Mouse (Mus musculus) cerebellum, adult 8-10 months (tissue): Measurements from ENCODE around the gene Timm10b.

Source experiments
- DNase-seq: peaks from one replicate; pipeline ENCODE4 v3.0.0; 2022

Timm10b gene

DNA sequence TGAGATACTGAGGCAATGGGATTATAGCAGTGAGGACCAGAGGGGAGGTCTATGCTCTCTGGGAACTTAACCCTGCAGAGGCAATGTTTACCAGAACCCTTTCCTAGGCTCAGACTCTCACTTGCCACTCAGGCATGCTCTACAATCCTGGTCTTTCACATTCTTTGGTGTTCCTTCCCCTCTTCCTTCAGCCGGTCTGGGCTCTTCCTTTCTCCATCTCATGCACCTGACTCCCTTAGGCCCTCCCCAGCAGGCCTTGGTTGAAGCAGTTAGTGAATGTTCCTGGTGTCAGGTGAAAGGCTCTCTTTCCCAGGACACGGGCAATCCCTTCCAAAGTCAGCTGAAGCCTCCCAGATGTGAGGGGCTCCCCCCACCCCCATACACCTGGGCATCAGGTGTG, at the start of gene Timm10b:
Timm10b (plus strand) TSS at position 301 of the 400 bp plus-strand sequence.
- DNase-seq = no peak

DNA sequence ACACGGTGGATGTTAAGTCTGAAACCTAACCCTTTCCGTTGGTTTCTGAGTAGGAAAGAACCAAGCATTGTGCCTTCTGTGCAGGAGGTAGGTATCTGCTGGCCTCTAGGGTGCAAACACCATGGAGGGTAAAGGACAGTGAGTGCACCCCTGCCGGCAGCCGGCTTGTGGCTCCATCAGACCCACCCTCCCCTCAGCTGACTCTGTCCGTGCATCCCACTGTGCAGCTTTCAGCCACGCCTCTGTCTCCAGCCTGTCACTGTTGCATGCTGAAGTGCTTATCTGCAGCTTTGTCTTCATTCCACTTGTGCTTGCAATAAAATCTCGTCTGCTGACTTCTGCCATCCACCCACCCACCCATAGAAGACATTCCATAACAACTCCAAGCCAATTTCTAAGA, 49.8 kb upstream of the Timm10b start:
- no peak for DNase-seq

DNA sequence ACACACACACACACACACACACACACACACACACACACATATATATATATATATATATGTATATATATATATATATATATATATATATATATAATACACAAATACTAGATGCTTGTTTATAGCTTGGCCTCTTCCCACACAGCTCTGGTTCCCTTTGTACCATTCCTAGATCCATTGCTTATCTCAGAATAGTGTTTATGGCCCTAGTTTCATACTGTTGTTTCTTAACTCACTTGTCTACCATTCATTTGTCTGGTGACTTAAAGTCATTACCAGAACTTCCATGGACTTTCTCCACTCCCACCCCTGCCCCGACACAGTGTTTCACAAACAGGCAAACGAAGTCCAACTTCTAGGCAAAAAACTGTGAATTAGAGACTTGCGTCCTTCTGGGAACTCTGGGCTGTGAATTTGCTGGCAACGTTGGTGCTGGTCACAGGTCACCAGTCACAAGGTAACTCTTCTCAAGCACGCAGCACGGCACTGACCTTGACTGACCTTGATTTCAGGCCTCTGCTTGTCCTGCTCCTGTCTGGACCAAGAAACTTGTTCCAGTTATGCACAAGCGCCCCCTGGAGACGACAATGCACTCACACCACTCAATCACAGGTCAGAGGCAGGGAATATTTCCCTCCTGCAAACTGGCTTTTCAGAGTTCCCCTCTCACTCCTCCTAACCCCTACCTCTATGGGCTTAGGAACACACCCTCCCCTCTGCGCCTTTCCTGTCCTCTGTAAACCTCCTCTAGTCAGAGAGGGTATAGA, 36.8 kb upstream of the Timm10b start:
- peak; percentile 79 for DNase-seq

DNA sequence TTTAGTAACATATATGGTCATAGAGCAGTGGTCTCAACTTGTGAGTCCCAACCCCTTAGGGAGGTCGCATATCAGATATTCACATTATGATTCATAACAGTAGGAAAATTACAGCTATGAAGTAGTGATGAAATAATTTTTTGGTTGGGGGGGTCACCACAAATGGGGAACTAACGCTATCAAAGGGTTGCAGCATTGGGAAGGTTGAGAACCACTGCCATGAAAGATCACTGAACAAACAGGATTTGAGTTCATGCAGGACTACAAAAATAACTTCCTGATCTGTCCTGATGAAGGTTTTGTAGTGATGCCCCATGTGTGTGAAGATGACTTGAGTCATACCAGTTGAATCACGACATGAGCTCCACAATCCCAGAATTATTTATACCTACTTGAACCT, 31.4 kb upstream of the Timm10b start:
- no peak for DNase-seq

DNA sequence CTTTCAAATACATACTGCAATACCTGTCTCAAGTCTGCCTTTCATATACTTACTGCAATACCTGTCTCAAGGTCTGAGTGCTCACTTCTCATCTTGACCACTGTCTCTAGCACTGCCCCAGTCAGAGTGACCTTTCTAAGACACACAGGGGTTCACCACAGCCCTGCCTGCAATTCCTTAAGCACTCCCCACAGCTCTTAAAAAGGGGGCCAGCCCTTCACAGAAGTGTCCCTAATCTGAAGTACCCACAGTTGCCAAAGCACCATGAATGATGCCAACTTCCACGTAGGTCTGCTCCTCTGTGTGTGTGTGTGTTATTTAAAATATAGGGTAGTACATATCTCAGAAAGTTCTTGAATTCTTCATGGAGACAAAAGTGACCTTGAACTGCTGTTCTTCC, 28.1 kb upstream of the Timm10b start:
- no peak for DNase-seq

DNA sequence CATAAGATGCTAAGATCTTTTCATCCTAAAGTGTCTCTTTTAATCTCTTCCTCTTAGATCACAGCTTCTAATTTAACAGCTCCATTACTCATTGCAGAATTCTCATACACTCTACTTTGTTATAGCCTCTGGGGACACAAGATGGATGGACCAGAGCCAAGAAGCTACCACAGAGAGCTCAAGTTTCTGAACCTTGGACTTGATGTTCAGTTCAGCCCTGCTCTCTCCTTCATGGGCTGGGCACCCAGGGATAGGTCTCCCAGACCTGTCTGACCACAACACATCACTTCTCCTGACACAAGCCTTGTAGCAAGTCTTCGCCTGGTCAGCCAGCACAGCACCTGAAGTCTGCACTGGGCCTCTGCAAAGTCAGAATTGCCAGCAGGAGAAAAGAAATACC, 25.5 kb upstream of the Timm10b start:
- no peak for DNase-seq

DNA sequence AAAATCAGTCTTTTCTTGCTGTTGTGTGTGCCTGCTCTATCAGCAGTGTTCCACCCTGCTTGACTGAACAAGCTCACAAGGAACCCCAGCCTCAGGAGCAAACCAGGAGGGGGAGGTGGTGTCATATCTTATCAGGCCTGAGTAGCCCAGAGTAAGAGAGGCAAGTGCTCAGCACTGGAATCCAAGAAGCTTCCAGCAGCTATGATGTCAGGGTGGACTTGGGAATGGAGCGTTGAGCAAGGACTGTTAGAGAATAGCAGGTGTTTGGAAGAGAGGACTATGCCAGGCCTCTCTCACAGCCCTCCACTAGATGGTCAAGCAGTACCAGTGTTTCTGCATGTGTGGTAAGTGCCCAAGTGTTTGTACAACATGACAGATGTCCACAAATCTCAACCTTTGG, 24.1 kb upstream of the Timm10b start:
- DNase-seq = no peak

DNA sequence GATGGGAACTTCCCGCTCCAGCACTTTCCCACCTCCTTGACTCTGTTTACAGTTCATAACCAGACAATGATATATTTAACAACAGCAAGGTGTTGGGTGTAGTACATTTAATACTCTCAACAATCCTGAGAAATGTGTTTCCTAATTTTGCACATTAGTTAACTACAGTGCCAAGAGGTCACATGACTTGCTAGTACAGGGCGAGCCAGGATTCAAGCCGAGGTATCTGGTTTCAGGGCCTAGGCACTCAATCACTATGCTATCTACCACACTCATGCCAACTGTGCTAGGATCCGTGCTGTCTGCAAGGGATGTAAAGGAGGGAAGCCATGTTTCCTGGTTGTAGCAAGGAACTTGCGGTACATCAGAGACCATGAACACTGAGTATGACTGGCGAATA, 23.3 kb upstream of the Timm10b start:
- DNase-seq = no peak

DNA sequence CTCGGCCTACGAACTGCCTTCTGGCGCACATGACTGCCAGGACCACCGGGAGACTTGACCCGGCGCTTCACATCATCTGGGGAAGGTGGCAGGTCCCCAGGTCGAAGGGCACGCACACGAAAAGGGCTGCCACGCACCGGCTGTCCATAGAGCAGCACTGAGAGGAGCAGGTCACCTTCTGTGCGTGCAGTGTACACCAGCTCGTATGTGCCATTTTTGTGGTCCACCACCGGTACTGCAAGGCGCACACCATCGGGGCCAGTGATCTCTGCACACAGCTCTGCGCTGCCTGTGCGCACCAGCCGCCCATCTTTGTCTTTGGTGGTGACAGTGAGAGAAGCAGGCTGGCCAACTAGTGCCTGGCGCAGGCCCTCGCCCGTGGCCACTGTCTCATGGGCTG, 22.0 kb upstream of the Timm10b start:
- no peak for DNase-seq

DNA sequence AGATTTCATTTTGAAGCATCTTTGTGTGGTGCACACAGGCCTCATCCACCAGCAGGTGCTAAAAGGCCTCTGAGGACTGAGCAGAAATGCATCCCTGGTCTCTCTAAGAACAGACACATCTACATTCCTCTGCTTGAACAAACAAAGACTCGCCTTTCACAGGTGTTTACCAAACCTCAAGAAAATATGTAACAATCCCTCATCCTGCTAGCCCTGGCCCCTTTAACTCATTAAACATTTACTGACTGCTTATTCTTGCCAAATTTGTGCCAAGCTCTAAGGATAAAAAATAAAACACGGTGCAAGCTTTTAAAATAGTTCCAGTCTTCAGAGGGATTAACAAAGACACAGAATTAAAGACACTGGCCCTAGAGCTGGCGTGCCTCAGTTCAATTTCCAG, 20.2 kb upstream of the Timm10b start:
- DNase-seq = no peak

DNA sequence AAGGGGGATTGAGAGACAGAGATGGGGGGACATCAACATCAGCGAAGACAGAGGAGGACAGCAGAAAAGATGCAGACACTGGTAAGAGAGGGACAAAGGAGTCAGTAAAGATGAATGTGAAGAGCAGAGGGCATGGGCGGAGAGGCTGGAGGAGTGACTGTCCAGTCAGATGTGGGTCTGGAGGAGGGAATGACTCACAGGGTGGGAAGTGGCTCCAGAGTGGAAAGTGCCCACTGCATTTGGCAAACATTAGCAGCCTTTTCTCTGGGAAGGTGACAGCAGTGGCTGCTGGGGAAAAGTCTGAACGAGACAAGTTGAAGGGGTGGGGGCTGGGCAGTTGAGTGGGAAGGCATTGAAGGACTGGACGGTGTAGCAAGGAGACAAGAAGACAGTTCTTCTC, 18.8 kb upstream of the Timm10b start:
- no peak for DNase-seq

DNA sequence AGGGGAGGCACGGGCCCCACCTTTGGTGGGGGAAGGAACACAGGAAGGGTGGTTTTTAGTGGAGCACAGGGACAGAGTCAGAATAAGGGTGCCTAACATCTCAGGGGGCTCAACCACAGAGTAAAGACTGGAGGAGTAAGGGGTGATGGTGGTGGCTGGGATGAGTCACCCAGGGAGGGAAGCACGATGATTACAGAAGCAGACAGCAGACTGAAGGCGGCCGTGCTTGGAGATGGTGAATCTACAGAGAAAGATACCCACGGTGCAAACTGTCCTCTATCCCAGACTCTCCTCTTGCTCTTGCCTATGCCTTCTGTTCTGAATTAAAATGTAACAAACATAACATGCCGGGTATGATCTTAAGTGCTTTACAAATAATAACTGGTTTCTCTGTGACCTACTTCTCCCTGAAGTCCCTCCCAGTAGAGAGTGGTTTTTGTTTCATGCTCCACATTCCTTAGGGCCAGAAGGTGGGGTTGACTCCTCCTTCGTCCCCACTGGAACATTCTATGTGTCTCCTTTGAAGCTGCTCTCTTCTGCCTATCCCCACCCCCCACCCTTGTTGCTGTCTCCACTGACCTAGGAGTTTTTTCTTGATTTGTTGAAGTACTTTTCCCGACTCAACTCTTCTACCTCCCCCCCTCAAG, 18.1 kb upstream of the Timm10b start:
- DNase-seq = no peak

DNA sequence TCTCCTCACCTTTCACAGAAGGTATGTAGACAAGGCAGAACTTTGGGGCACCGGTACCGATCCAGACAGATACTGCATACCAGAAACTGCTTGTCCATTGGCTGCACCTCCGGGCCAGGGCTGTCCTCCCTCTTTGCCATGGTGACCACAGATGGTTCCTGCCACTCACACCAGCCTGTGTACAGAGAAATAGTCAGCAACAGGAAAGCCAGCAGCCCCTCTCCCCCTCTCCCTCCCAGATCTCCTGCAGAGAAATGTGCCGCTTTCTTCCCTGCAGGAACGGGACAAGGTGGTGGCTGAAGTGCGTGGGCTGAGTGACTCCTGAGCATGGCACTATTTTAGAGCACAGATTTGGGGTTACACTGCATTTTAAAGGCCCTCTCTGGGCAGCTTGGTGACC, 14.5 kb upstream of the Timm10b start:
- DNase-seq = peak; percentile 69

DNA sequence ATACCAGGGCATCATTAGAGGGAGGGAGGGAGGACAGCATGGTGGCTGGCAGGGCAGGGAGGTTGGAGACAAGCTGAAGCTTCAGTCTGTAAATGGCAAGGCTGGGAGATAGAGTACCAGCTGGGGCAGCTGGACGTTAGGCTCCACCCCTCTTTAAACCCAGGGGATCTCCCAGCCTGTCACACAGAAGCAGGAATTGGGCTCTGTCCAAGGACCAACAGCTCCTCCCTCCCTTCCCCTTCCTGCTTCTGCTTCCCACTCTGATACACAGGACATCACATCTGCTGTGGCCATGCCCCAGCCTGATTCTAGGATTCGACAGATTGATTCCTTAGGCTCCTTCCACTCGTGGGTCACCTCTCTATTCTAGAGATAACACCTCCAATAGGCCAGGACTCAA, 11.2 kb upstream of the Timm10b start:
- DNase-seq = no peak

DNA sequence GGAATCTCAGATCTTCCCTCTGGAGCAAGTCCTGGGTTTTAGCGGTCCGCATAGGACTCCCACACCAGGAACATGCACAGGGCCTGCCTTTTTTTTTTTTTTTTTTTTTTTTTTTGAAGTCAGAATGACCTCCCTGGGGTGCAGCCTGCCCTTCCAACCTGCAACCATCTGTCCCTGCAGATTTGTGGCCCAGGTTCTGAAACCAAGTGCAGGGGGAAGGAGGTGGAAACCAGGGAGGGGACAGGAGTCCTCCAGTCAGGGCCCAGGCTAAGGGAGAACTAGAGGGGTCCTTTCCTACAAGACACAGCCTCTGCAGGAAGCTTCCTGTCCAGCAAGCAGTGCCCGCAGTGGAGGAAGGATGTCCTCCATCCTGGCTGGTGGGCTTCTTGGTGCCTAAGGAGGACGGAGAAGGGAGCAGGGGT, 7.3 kb upstream of the Timm10b start:
- peak; percentile 75 for DNase-seq

DNA sequence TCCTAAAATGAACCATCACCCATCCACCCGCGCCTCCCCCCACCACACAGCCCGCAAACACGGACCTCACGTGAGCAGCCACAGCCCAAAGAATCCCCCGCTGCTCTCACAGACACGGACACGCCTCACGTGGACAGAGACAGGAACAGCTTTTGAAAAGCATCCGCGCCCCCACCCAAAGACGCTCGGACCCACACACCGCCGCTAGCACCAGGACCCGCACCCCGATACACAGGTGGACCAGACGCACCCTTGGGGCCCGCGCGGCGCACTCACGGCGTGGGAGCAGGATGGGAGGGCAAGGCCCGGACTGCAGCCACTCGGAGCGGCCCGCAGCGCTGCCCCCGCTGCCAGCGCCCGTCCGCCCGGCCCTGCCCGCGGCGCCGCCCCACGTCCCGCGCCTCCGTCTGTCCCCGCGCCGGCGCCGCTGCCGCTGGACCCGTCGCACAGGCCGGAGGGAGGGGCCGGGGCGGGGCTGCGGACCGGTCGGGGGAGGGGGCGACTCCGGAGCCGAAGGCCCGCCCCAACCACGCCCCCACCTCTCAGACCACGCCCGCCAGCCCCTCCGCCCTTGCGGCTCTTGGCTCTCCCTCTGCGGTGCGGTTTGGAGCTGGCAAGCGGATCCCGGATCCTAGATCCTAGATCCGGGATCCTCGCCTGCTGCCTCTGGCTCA, 6.6 kb upstream of the Timm10b start, which contains the start of gene Trim3:
Trim3 (minus strand) TSS at position 445 of the 674 bp plus-strand sequence.
- DNase-seq = peak; percentile 92

DNA sequence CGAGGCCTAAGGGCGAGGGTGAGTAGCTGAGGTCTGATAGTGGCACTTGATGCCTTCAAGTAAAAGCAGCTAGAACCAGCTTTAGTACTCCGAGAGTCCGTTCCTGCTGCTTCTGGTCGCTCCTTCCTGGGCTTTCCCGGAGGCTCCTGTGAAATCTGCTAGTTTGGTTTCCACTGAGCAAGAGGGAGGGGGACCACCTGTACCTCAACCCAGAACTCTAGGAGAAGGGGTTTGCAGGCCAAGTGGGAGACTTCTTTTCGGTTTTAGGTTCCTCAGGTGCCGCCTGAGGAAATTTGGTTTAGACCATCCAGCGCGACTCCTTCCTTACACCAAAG, 6.1 kb upstream of the Timm10b start:
- no peak for DNase-seq

DNA sequence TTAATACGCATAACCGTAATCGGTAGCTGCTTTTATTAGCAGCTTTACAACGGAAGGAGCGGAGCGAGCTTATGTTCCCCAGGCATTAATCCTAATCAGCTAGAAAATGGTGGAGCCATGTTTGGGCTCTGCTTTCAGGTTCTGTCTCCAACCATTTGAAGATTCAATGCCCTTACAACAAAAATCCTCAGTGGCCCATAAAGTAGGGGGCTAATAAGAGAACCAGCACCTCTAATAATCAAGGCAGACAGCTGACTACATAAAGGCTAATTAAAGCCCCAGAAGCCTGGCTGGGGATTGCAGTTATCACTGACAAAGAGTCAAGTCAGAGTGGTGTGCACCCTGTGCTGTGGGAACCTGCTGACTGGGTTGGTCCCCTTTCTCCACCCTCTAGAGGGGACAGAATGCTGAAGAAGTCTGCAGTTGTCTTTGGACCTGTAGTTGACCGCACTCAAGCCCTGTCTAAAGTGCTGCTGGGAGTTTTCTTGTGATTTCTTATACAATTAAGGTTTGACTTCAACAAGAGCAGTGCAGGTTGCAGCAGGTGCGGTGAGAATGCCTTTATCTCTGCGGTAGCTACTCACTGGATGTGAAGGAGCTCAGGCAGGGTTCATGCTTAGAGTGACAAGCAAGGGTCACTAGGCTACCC, 5.5 kb upstream of the Timm10b start:
- DNase-seq = no peak

DNA sequence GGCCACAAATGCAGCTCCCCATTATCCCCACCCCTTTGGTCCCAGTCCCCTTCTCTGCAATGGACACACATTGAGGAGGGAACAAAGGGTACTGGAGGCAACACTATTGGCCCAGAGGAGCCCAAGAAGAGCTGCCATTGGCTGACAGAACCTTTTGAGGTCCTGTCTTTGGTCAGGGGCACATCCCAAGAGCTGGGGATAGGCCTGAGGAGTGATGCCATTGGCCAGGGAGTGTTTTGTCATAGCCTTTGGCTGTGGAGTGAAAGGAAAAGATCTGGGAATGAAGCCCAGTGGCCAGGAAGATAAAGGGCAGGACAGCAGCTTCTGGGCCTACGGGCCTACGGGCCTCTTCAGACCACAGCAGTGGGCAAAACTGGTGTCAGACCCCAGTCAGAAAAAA, 4.1 kb upstream of the Timm10b start:
- peak; percentile 19 for DNase-seq

DNA sequence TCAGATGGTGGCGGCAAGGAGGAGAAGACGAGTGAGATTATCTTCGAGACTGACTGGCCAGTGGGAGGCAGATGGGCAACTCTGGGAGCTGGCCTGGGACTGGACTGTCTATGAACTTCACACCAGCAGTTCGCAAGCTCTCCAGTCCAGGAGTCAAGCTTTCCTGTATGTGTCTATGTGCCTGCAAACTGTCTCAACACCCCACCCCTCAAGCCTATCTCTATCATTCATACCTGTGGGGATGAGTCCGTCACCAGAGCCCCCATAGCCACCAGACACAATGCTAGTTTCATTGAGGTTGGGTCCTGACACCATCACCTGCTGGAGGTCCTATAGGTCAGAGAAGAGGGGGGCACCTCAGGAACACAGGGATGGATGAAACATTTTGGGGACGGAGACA, 1.1 kb upstream of the Timm10b start:
- peak; percentile 25 for DNase-seq

DNA sequence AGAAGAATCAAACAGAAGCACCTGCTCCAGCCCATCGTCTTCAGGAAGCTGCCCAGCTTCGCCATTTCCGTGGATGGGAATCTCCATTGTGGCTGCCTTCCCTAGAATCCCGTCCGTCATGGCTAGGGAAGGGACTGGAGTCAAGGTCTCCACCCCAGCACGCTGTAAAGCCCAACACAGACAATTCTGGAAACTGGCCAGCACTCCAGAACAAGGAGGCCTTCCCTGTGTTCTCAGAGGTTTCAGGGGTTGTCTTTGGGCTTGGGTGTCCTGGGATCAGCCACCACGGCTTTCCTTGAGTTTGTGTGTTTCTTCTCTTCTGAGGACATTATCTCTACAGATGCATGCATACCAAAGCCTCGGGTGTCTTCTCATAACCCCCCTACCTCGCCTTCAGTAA, 552 bp upstream of the Timm10b start:
- DNase-seq = peak; percentile 44

DNA sequence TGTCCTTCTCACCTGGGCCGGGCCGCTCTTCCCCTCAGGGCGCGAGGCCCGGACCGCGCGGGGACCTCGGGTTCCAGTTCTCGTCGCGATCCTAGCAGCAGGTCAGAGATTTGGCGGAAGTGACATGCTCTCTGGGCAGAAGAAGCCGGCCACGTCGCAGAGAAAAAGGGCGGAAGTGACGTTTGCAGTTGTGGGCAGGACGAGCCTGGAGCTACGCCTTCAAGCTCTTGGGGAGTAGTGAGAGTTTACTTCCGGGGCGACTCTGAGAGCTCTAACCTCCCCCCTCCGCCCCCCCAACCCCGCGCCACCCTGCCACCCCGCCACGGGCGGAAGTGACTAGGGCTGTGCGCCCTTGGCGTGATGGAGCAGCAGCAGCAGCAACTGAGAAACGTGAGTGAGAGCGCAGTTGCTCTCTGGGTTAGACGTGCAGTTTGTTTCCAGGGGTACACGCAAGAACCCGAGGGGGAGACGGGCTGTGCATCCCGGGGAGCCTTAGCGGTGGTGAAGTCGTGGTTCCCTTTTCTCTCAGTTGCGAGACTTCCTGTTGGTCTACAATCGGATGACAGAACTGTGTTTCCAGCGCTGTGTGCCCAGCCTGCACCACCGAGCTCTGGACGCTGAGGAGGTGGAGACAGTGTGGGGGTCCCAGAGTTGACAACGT, 507 bp downstream of the Timm10b start, which contains the start of the genes Arfip2 and Gm45799:
Arfip2 (minus strand) TSS at position 184 of the 661 bp plus-strand sequence.
Gm45799 (plus strand) TSS at position 320 of the 661 bp plus-strand sequence.
- peak; percentile 95 for DNase-seq

DNA sequence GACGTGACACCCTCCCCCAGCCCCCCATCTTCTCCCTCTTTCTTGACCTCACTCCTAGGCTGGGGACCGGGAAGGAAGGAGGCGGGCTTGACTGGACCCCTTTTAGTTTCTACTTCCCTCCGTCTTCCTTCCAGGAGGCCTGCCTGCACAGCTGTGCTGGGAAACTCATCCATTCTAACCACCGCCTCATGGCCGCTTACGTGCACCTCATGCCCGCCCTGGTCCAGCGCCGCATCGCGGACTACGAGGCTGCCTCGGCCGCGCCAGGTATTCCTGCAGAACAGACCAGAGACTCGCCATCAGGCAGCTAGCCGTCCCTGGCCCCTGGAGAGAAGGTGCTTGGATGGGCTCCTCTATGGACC, 1.0 kb downstream of the Timm10b start:
- DNase-seq = no peak
